Mouse (Mus musculus): Measurements from ENCODE around the gene Gca. TPM values are rescaled to one million over a fixed set of nuclear protein-coding genes. Genes with fewer than 3 reads are reported as not detected.

The Gca gene
- 0.65 TPM for total RNA-seq (2023)

DNA sequence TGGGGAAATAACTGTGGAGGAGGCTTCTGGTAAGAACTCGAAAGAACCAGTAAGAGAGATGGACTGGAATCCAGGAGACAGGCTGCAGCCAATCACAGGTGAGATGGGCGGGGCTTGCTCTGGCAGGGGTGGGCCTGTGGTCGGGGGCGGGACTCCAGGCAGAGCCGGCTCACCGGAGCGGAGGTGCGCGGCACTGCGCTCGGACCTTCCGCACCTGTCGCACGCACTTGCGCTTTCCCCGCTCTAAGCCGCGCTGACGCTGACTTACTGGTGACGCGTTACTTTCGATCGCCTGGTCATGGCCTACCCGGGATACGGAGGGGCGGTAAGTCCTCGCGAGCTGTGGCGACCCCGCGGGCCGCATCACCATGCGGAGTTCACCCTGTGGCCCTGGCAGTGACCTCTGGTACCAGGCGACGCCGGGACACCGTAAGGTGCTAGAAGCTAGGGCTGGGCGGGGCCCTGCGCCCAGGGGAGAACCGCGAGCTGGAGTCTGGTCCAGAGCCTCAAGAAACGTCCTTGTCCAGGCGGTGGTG is at the start of gene Gca:
Gca (plus strand) TSS at position 151 of the 536 bp plus-strand sequence.

DNA sequence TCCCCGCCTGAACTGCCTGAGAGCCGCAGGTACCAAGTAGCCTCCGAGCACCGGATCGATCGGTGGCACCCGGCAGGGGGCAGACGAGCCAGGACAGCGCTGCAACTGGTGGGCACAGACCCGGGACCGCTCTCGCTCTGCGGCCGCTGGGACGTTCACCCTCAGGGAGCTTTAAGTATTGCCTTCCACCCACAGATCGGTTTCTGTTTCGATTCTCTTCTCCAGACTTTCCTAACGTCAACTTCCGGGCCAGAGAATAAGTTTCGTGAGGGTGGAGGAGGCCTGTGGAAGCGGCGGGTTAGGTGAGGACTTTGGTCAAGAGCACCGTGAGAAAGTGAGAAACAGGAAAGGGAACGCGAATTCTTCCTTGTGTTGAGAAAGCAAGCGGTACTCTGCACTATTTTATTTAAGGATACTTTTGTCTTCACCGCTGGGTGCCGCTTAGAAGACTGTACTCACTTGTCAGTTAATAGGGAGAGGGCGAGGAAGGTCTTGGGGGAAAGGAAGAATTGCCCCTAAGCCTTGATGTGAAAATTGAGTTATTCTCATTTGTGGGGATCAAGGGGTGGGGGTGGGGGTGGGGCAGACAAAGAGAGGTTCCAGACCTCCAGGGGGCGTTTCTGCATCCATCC is 18.0 kb upstream of the Gca start, which contains the start of gene Ifih1:
Ifih1 (minus strand) TSS at position 242 of the 632 bp plus-strand sequence.

Other genes with a start within 250 kb of the Gca start
- gene Gcg, start 180.6 kb upstream of the Gca start, total RNA-seq (2023) = not detected
- gene Fap, start 90.2 kb upstream of the Gca start, total RNA-seq (2023) = 1.4 TPM
- 20.4 TPM for gene Ifih1, start 18.0 kb upstream of the Gca start, total RNA-seq (2023)